Mouse (Mus musculus): ENCODE results near the gene Mrps26.
"Not testable (repeated sequence)": the region's sequence is repeated elsewhere in the genome, so short reads cannot be mapped to it uniquely, and the experiment has no call there.

Mrps26 gene

DNA sequence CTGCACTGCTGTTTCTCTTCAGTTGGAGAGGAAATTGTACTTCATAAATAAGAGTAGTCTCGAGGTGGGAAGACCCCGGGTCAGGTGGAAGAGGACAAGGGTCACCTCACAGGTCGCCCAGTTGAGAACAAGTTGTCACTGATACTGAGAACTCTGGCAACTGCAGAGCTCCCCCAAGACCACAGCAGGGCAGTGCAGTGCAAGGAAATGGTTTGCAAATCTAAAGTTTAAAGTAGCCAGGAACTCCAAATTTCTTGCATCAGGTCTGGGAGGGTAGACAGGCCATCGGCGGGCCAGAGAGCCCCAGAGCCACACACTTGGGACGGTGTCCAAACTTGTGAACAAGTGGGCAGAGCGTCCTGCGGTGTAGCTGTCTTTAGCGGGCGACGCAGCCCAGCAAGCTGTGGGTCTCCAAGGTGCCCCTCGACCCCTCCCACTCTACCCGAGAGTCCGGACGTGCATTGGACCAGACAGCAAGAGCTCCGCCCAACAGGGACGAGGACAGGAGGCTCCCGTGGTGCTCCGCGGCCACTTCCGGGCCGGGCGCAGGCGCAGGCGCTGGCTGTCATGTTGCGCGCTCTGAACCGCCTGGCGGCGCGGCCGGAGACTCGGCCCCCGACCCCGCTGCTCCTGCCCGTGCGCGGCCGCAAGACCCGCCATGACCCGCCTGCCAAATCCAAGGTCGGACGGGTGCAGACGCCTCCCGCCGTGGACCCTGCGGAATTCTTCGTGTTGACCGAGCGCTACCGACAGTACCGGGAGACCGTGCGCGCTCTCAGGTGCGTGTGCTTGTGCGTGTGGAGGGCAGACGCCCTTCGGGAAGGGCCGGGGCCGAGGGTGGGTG, at the start of gene Mrps26:
Gene Mrps26 (plus strand): TSS at position 531 of the 844 bp plus-strand sequence.
- peak; percentile 95 for ATAC-seq (ENCODE audit: insufficient number of reproducible peaks, low FRiP score, low TSS enrichment)

DNA sequence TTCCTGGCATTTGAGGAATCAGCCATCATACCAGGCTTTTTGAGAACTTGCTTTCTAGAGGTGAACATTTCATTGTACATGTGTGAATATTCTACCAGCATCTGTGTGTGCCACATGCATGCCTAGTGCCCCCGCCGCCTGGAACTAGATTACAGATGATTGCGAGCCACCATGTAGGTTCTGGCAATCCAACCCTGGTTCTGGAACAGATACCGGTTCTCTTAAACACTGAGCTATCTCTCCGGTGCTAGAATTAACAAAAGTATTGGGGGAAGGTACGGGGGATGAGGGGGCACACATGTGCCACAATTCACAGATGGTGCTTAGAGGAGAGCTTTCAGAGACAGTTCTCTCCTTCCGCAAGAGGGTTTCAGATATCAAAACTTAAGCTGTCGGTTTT, 49.6 kb upstream of the Mrps26 start:
- no peak for ATAC-seq (ENCODE audit: insufficient number of reproducible peaks, low FRiP score, low TSS enrichment)

DNA sequence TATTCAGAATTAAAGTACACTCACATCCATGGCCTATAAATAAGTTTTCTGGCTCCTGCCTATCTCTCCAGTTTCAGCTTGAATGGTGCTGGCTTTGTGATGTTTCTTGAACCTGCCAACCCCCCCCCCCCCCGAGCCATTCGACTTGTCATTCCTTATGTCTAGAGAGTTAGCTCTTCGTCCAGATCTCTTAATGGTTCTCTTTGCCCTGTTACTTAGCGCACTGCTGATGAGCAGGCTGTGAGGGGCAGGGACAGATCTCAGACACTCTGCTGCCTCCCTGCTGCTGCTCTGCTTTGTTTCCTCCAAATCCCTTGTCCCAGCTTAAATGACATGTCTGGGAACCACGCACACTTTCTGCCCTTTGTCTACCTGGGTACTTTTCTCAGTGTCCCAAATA, 47.8 kb upstream of the Mrps26 start:
- no peak for ATAC-seq (ENCODE audit: insufficient number of reproducible peaks, low FRiP score, low TSS enrichment)

DNA sequence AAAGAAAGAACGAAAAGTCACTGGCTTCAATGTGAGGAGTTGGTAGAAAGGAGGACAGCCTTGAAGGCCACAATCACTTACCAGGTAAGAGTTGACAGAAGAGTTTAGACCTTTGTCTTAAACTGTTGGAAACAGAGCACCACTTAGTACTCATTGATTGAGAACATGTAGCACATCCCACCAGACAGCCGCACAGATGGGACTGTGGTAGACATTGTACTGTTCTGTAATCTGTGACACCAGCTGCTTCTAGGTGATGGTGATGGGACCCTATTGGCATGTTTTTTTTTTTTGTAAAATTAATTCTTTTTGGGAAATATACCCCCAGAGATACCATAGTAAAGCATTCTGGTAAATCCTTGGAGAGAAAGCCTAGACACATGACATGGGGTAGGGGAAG, 41.6 kb upstream of the Mrps26 start:
- no peak for ATAC-seq (ENCODE audit: insufficient number of reproducible peaks, low FRiP score, low TSS enrichment)

DNA sequence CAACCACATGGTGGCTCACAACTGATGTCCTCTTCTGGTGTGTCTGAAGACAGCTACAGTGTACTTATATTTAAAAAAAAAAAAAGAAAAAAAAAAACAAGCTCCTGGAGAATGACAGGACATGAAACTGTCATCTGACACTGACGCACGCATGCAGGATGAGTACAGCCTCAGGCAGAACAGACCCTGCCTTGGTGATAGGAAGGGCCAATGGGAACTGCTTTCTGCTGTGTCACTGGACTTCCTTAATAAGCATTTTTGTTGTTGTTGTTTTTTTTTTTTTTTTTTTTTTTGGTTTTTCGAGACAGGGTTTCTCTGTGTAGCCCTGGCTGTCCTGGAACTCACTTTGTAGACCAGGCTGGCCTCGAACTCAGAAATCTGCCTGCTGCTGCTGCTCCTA, 38.1 kb upstream of the Mrps26 start:
- not testable (repeated sequence) for ATAC-seq (ENCODE audit: insufficient number of reproducible peaks, low FRiP score, low TSS enrichment)

DNA sequence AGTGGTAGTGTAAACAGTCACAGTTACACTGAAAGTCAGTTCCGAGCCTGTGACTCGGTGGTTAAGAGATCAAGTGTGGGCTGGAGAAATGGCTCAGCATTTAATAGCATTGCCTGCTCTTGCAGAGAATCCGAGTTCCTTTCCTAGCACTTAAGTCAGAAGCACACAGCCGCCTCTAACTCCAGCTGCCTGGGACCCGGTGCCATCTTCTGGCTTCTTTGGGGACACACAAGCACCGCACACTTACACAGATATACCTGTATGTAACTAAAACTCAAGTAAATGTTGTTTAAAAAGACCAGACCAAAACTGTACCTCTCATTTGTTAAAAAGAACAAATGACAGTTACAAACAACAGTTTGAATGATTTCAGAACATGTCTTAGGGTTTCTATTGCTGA, 35.1 kb upstream of the Mrps26 start:
- ATAC-seq (ENCODE audit: insufficient number of reproducible peaks, low FRiP score, low TSS enrichment), result no peak

DNA sequence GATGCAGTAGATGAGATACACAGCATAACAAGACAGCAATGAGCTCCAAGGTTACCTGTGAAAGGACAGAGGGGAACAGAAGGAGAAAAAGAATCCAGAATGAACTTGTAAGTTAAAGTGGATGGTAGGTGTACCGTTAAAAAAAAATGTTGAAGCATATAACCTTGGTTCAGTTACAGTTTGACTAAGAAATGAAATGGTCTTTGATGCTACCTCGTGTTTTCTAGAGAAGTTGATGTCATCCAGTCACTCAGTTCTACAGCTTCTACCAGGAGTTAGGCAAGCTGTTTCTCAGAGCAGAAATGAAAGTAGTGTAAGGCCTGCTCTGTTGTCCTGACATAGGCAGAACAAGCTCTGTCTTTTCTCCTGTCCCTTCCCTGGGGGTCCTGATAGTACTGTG, 34.3 kb upstream of the Mrps26 start:
- no peak for ATAC-seq (ENCODE audit: insufficient number of reproducible peaks, low FRiP score, low TSS enrichment)

DNA sequence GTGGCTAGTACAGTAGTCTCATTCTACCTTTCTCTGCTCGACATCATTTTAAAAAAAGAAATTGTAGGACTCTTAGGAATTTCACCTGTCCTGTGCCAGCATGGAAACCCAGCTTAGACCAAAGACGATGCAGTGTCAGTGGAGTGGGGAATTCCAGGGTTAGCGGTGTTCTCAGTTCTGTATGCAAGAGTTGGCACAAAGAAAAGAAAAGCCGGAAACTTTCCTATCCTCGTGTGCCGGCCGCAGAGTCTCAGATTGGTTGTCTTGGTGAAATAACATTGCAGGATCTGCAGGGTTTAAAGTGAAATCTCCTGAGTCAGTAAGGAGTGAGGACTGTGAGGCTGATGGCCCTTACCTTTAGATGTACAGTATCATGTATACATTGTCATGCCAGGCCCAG, 33.6 kb upstream of the Mrps26 start:
- no peak for ATAC-seq (ENCODE audit: insufficient number of reproducible peaks, low FRiP score, low TSS enrichment)

DNA sequence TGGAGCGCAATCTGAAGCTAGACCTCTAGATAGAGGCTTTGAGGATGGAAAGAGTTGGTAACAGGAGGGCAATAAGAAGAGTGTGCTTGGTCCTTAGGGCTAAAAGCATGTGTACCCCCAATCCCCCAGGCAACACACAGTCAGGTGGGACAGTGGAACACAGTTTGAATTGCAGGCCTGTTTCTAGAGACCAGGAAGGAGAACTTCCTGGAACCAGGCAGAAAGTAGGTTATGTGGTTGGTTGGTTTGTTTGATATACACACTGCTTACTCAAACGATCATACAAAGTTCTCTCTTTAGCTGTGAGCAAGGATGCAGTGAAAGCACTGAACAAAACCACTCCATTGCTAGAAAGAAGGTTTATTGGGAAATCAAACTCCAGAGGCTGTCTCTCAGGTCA, 31.3 kb upstream of the Mrps26 start:
- ATAC-seq (ENCODE audit: insufficient number of reproducible peaks, low FRiP score, low TSS enrichment), result no peak

DNA sequence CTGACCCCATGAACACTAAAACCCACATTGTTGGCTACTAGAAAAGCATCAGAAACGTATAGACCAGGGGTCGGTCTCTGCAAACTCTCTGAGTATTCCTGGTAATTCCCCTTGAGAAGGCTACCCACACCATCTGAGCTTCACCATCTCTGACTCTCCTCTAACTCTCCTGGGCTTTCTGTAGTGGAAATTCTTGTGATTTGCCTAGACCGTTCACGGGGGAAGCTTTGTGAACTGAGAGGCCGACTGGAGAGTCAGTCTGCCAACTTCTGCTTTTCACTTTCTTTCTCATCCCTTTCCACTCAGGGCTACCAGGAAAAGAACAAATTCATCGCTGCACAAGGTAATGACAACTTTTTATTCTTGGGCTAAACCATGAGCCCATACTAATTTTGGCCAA, 28.5 kb upstream of the Mrps26 start:
- no peak for ATAC-seq (ENCODE audit: insufficient number of reproducible peaks, low FRiP score, low TSS enrichment)

DNA sequence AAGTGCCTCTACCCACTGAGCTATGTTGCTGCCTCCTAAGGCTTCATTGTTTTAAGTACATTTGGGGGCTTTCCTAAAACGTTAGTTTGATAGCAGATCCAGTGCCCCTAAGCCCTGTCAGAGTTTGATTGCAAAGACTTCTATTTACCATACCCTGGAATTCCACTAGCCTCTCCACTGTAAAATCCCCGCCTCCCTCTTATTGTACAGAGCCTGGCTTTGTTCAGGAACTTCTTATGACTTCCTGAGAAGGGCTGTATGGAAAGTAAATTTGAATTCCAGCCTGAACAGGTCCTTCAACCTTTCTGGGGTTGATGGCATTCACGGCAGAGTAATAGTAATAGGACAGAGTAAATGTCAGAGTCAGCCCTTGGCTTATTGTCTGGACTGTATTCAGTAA, 26.7 kb upstream of the Mrps26 start:
- no peak for ATAC-seq (ENCODE audit: insufficient number of reproducible peaks, low FRiP score, low TSS enrichment)

DNA sequence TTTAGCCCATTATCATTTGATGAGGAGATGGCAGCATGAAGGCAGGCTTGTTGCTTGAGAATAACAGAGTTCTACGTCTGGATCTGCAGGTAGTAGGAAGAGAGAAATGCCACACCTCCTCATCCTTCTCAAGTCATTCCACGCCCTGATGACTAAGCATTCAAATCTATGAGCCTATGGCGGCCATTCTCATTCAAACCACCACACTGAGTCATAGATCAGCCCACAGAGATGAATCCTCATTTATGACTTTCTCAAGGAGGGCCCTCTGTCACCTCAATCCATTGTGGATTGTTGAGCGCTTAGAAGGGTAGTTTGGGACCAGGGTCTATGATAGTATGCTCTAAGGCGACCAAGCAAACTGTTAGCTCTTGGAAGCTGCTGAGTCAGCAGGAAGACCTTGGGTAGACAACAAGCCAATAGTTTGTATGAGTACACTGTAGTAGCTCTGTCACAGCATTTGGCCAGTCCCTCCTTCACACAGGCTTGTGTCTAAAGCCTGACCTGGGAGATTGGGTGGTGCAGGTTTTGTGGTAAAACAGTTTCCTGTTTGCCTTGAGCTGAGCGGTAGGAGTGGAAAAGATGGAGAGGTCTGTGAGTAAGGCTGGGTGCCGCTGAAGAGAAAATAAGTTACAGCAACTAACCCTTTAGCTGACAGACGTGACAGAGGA, 24.5 kb upstream of the Mrps26 start:
- no peak for ATAC-seq (ENCODE audit: insufficient number of reproducible peaks, low FRiP score, low TSS enrichment)

DNA sequence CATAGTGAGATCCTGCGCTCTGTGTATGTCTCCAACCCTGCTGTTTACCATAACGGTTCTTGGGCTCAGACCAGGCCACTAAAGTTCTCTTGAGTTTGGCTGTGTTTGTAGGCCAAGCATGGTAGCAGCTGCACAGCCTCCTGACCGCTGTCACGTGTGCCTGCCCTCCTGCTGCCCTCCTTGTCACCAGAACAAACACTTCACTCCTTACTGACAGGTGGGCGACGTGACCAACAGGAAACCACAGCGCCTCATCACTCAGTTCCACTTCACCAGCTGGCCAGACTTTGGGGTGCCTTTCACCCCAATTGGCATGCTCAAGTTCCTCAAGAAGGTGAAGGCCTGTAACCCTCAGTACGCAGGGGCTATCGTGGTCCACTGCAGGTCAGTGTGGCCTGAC, 23.3 kb upstream of the Mrps26 start:
- ATAC-seq (ENCODE audit: insufficient number of reproducible peaks, low FRiP score, low TSS enrichment), result no peak

DNA sequence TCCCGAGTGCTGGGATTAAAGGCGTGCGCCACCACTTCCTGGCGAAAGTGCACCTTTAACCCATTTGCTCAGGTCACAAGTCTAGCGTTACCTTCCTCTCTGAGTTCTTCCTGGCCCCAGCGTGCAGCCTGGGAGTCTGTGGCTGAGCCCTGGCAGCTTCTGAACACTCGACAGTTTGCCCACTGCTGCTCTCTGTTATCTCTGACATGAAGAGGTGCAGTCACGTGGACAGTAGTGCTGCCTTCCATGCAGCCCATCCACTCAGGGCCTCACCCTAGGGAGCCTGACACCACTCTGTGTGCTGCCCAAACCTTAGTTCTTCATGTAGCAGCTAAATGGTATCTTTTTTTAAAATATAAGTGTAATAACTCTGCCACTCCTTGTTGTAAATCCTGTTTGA, 16.6 kb upstream of the Mrps26 start:
- no peak for ATAC-seq (ENCODE audit: insufficient number of reproducible peaks, low FRiP score, low TSS enrichment)

DNA sequence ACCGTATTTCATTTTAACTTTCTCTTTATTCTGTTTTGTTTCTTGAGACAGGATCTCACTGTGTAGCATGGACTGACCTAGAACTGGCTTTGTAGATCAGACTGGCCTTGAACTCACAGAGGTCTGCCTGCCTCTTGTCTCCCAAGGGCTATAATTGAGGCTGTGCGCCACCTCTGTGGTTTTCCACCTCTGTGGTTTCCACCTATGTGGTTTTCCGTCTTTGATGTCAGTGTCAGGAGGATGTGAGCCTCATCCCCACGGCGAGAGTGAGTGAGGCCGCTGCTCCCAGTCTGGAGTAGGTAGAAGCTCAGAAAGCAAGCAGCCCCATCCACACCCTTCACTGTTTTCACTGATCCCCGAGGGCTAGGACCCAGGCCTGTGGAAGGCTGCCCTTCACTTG, 8.7 kb upstream of the Mrps26 start:
- no peak for ATAC-seq (ENCODE audit: insufficient number of reproducible peaks, low FRiP score, low TSS enrichment)

DNA sequence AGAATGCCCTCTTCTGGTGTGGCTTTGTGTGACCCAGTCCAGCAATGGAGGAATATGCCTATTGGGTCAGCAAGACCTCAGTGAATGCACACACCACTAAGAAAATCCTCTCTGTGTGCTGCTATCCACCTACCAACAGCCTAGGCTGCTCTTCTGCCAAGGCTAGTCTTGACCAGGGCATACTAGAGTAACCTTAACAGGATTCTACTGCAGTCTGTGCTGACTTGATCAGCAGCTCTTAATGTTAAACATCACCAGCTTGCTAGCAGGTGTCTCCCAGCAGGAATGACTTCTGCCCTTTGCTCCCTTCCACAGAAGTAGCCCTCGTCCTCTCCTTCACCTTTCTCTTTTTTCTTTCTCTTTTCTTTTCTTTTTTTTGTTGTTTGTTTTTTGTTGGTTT, 7.2 kb upstream of the Mrps26 start:
- no peak for ATAC-seq (ENCODE audit: insufficient number of reproducible peaks, low FRiP score, low TSS enrichment)

DNA sequence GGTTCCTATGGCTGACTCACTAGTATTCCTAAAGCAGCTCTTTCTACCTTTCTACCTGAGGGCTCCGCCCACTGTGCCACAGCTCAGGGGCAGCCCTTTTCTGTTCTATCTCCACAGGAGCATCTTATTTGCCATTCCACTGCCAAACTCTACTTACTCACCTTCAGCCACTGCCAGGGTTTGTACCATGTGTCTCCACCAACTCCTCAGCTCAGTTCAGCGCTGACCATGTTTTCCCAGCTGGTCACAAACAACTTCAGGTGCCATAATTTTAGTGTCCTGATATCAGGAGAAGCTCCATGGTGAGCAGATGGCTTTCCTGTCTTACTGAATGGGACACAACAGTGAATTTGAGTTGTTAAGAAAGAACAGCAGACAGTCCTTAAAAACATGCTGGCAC, 6.1 kb upstream of the Mrps26 start:
- ATAC-seq (ENCODE audit: insufficient number of reproducible peaks, low FRiP score, low TSS enrichment), result no peak

DNA sequence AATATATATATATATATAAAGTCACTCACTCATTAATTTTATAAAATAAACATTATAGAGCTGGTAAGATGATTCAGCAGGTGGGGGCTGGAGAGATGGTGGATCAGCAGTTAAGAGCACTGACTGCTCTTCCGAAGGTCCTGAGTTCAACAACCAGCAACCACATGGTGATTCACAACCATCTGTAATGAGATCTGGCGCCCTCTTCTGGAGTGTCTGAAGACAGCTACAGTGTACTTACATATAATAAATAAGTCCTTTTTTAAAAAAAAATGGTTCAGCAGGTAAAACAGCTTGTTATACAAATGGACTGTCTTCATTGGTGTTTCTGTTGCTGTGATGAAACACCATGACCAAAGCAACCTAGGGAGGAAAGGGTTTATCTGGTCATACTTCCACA, 5.5 kb upstream of the Mrps26 start:
- no peak for ATAC-seq (ENCODE audit: insufficient number of reproducible peaks, low FRiP score, low TSS enrichment)

DNA sequence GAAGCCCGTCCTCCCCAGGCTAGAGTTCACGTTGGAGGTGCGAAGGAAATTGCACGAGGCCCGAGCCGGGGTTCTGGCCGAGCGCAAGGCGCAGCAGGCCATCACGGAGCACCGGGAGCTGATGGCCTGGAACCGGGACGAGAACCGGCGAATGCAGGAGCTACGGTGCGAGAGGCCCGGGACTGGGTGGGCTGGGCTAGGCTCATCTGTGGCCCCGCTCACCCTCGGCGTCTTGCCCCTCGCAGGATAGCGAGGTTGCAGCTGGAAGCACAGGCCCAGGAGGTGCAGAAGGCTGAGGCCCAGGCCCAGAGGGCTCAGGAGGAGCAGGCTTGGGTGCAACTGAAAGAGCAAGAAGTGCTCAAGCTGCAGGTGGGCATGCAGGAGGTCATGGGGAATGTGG, 521 bp downstream of the Mrps26 start:
- ATAC-seq (ENCODE audit: insufficient number of reproducible peaks, low FRiP score, low TSS enrichment), result peak; percentile 17

DNA sequence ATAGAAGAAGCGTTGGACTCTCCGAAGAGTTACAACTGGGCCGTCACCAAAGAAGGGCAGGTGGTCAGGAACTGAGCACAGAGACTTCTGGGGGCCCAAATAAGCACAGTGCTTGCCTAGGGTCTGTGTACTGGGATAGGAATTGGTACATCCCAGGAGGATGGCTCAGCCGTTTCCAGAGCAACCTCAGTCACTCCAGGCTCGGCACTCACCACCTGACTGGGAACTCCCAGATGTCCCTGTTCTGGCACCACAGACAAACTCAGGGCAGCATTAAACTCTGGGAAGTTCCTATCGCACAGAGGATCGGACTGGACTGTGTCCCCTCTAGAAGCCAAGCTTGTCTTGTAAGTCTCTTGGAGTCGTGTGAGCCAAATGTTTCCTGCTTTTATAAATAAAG, 1.4 kb downstream of the Mrps26 start:
- ATAC-seq (ENCODE audit: insufficient number of reproducible peaks, low FRiP score, low TSS enrichment), result no peak

DNA sequence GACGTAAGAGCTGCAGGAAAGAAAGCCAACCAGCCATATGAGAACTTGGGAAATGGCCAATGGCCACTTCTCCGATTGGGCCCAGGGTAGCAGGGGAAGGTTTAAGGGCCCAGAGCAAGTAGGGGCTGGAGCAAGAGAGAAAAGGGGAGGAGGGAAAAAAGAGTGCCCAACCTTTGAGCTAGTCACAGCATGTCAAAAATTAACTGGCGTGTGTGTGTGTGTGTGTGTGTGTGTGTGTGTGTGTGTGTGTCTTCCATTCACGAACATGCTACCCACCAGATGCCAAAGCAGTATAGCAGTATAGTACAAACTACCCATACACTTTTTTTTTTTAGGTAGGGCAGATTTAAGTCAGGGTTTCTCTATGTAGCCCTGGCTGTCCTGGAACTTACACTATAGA, 5.4 kb downstream of the Mrps26 start:
- ATAC-seq (ENCODE audit: insufficient number of reproducible peaks, low FRiP score, low TSS enrichment), result no peak

DNA sequence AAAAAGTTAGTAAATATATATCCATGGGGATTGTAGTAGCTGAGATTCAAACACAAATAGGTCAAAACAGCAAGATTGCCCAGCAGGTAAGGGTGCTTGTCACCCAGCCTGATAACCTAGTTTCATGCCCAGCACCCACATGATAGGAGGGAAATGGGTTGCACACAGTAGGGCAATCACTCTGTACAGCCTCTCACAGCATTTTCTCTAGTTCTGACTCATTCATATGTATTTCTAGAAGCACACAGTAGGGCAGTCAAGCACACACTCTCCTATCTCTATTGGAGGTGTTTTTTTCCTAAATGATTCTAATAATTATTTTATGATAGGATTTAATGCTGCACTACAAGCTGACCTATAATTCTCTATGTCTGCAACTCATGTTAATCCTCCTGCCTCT, 6.4 kb downstream of the Mrps26 start:
- ATAC-seq (ENCODE audit: insufficient number of reproducible peaks, low FRiP score, low TSS enrichment), result no peak
